Mouse (Mus musculus): ENCODE measurements around the gene Etv5. TPM values are rescaled to one million over a fixed set of nuclear protein-coding genes. Genes with fewer than 3 reads are reported as not detected.

Gene Etv5
- polyA plus RNA-seq, 2 experiments, result 35.3 to 39.0 TPM

DNA sequence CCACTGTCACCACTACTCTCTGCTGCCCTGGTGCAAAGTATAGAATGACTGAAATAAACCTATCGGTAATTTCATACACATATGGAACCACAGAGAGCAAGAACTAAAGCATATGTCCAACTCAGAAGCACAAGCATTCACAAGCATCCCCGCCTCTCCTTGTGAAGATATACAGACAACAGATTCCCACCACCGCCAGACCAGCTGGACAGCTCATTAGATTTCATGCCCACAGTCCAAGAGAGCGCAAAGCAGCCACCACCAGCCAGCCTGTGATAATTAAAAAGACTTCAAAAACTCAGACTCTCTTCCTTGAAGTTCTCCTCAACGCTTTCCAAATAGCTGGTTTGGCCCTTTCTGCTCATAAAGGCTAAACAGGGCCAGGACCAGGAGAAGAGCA is 17.3 kb downstream of the Etv5 start:
- H3K4me3 ChIP-seq (replicated peaks; ENCODE audit: low read length), result no peak overlapping the region
- no peak for DNase-seq (ENCODE audit: low spot score)
- H3K27ac ChIP-seq (replicated peaks; ENCODE audit: low read depth, low read length), result no peak overlapping the region
- no peak overlapping the region for H3K4me2 ChIP-seq (replicated peaks; ENCODE audit: low read depth, low read length, severe bottlenecking)
- 79% methylated on average over 5 of the region's 5 CpGs for WGBS
- ATAC-seq (ENCODE audit: low FRiP score, low read depth), result no peak
- no peaks in the 10 kb centered on the region for H3K4me1 ChIP-seq (ENCODE audit: control insufficient read depth, insufficient read depth, low read length)
- H3K27me3 ChIP-seq (ENCODE audit: control insufficient read depth, insufficient read depth, low read length), result no peaks in the 10 kb centered on the region
- peaks cover 23% of the 10 kb centered on the region for H3K36me3 ChIP-seq (ENCODE audit: control insufficient read depth, insufficient read depth, low read length)
- H3K9ac ChIP-seq (ENCODE audit: low read depth, low read length, severe bottlenecking), result no peak overlapping the region
- H3K9me3 ChIP-seq (ENCODE audit: control insufficient read depth, low read length), result no peaks in the 10 kb centered on the region
- no peak for TF ChIP-seq POLR2A (IDR thresholded peaks at IDR 0.05; ENCODE audit: borderline replicate concordance, extremely low read depth, insufficient read depth, insufficient read length)

DNA sequence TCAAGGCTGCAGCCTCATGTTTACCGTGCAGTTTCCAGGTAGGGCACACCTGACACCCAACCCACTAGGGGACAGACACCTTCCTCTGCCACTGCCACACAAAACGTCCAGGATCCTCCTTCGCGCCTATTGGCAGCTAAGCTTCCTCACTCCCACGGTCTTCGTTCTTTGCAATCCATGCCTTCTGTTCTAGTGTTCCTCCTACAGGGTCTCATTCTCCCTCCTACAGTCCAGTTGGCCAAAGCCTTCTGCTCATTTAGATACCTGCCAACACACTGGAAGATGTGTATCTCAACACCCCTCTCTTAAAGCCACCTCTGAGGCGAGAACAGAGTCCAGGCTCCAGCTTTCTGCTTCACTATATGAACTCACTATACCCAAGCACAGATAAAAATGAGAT is 21.6 kb downstream of the Etv5 start:
- no peaks in the 10 kb centered on the region for H3K4me1 ChIP-seq (ENCODE audit: control insufficient read depth, insufficient read depth, low read length)
- WGBS, result 96% methylated on average over 7 of the region's 7 CpGs
- H3K27ac ChIP-seq (replicated peaks; ENCODE audit: low read depth, low read length), result no peak overlapping the region
- no peak for TF ChIP-seq POLR2A (IDR thresholded peaks at IDR 0.05; ENCODE audit: borderline replicate concordance, extremely low read depth, insufficient read depth, insufficient read length)
- no peak overlapping the region for H3K9ac ChIP-seq (ENCODE audit: low read depth, low read length, severe bottlenecking)
- ATAC-seq (ENCODE audit: low FRiP score, low read depth) (no peak), DNase-seq (ENCODE audit: low spot score) (no peak)
- H3K36me3 ChIP-seq (ENCODE audit: control insufficient read depth, insufficient read depth, low read length), result peaks cover 17% of the 10 kb centered on the region
- no peak overlapping the region for H3K4me3 ChIP-seq (replicated peaks; ENCODE audit: low read length)
- no peak overlapping the region for H3K4me2 ChIP-seq (replicated peaks; ENCODE audit: low read depth, low read length, severe bottlenecking)
- H3K27me3 ChIP-seq (ENCODE audit: control insufficient read depth, insufficient read depth, low read length), result no peaks in the 10 kb centered on the region
- H3K9me3 ChIP-seq (ENCODE audit: control insufficient read depth, low read length), result no peaks in the 10 kb centered on the region

DNA sequence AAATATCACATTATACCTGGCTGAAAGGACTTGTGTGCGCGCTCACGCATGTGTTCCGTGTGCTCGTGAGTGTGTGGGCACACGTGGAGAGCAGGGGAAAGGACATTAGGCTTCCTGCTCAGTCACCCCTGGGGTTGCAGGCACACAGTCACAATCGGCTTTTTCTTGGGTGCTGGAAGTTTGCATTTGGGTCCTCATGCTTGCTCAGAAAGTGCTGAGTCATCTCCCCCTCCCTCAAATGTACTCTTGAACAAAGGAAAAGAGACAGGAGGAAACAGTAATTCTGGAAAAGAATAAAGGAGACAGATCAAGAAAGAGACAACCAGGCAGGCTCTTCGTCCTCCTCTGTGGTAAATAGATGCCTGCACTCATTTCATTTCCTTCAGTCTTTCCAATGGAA is 22.5 kb downstream of the Etv5 start:
- Histone ChIP-seq H3K4me2 (replicated peaks; ENCODE audit: low read depth, low read length, severe bottlenecking) (no peak overlapping the region), H3K4me3 (replicated peaks; ENCODE audit: low read length) (no peak overlapping the region), H3K9me3 (ENCODE audit: control insufficient read depth, low read length) (no peaks in the 10 kb centered on the region), H3K27ac (replicated peaks; ENCODE audit: low read depth, low read length) (no peak overlapping the region), H3K4me1 (ENCODE audit: control insufficient read depth, insufficient read depth, low read length) (peaks cover 8% of the 10 kb centered on the region; the same call in 1 of the 2 replicates), H3K36me3 (ENCODE audit: control insufficient read depth, insufficient read depth, low read length) (peaks cover 12% of the 10 kb centered on the region), H3K9ac (ENCODE audit: low read depth, low read length, severe bottlenecking) (no peak overlapping the region), H3K27me3 (ENCODE audit: control insufficient read depth, insufficient read depth, low read length) (no peaks in the 10 kb centered on the region)
- no peak for DNase-seq (ENCODE audit: low spot score)
- 88% methylated on average over 8 of the region's 8 CpGs for WGBS
- no peak for ATAC-seq (ENCODE audit: low FRiP score, low read depth)
- no peak for TF ChIP-seq POLR2A (IDR thresholded peaks at IDR 0.05; ENCODE audit: borderline replicate concordance, extremely low read depth, insufficient read depth, insufficient read length)

DNA sequence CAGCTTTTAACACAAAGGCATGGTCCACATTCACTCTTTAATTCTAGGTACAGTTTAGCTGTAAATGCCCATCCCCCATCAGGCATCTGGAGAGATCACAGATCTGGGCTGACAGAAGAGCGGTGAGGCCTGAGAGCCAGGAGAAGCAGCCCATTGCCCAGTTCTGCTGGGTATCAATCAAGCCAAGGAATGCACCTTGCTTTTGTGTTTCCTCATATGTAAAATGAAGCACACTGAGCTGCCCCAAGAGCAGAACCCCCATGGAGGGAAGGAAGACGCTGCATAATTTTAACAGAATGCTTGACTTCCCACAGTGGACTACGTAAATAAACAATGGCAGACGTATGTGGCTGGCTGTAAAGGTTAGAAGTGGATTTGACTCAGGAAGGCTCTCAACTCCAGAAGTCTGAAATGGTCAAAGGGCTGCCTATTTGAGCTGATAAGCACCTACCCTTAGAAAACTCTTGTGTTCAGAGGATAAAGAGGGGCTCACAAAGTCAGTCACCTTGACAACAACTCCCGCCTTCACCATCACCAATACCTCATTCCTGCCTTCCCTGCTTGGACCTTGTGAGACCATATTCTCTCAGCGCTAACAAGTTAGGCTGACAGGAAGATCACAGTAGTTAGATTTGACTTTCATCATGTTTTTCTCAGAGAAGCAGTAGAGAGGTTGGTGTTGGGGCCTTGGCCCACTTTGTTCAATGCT is 23.2 kb downstream of the Etv5 start:
- no peak overlapping the region for H3K9ac ChIP-seq (ENCODE audit: low read depth, low read length, severe bottlenecking)
- DNase-seq (ENCODE audit: low spot score), result no peak
- no peak overlapping the region for H3K4me3 ChIP-seq (replicated peaks; ENCODE audit: low read length)
- TF ChIP-seq POLR2A (IDR thresholded peaks at IDR 0.05; ENCODE audit: borderline replicate concordance, extremely low read depth, insufficient read depth, insufficient read length), result no peak
- peaks cover 12% of the 10 kb centered on the region for H3K36me3 ChIP-seq (ENCODE audit: control insufficient read depth, insufficient read depth, low read length)
- H3K4me2 ChIP-seq (replicated peaks; ENCODE audit: low read depth, low read length, severe bottlenecking), result no peak overlapping the region
- peaks cover 8% of the 10 kb centered on the region; the same call in 1 of the 2 replicates for H3K4me1 ChIP-seq (ENCODE audit: control insufficient read depth, insufficient read depth, low read length)
- no peaks in the 10 kb centered on the region for H3K9me3 ChIP-seq (ENCODE audit: control insufficient read depth, low read length)
- 76% methylated on average over 6 of the region's 6 CpGs for WGBS
- no peak for ATAC-seq (ENCODE audit: low FRiP score, low read depth)
- H3K27ac ChIP-seq (replicated peaks; ENCODE audit: low read depth, low read length), result no peak overlapping the region
- no peaks in the 10 kb centered on the region for H3K27me3 ChIP-seq (ENCODE audit: control insufficient read depth, insufficient read depth, low read length)

DNA sequence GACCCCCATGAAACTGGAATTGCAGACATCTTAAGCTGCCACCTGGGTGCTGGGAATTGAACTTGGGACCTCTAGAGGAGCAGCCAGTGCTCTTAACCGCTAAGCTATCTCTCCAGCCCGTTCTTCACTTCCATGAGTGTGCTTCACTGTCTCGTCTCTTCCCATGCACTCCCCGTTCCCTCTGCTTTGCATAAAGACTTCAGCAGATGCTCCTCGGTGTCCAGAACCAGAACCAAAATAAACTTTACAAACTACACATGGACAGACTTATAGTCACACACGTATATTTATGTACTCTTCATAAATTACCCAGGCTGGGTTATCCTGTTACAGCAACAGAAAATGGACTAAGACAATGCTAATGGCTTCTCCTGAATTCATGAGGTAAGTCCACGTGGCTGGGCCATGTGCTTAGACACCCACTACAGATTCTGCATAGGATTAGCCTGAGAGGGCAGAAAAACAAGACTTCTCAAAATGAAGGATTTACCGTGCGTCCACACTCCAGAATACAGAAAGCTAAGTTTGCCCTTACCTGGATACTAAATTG is 25.2 kb downstream of the Etv5 start:
- H3K36me3 ChIP-seq (ENCODE audit: control insufficient read depth, insufficient read depth, low read length), result peaks cover 25% of the 10 kb centered on the region
- H3K4me3 ChIP-seq (replicated peaks; ENCODE audit: low read length), result no peak overlapping the region
- H3K27me3 ChIP-seq (ENCODE audit: control insufficient read depth, insufficient read depth, low read length), result no peaks in the 10 kb centered on the region
- ATAC-seq (ENCODE audit: low FRiP score, low read depth) (no peak), DNase-seq (ENCODE audit: low spot score) (no peak)
- no peaks in the 10 kb centered on the region for H3K9me3 ChIP-seq (ENCODE audit: control insufficient read depth, low read length)
- no peak overlapping the region for H3K27ac ChIP-seq (replicated peaks; ENCODE audit: low read depth, low read length)
- H3K9ac ChIP-seq (ENCODE audit: low read depth, low read length, severe bottlenecking), result no peak overlapping the region
- H3K4me1 ChIP-seq (ENCODE audit: control insufficient read depth, insufficient read depth, low read length), result peaks cover 8% of the 10 kb centered on the region; the same call in 1 of the 2 replicates
- WGBS, result 94% methylated on average over 9 of the region's 9 CpGs
- H3K4me2 ChIP-seq (replicated peaks; ENCODE audit: low read depth, low read length, severe bottlenecking), result no peak overlapping the region
- no peak for TF ChIP-seq POLR2A (IDR thresholded peaks at IDR 0.05; ENCODE audit: borderline replicate concordance, extremely low read depth, insufficient read depth, insufficient read length)
